Mouse (Mus musculus) stomach, embryonic 15.5 days (tissue): ENCODE results near the gene Aplnr. TPM values are rescaled to one million over a fixed set of nuclear protein-coding genes. Genes with fewer than 3 reads are reported as not detected.

Experiments
- ATAC-seq: fragments of 200-750 bp; cut with Nextera tagmentation; 2 replicates; pipeline ENCODE4 v1.8.0; 2017; ENCODE audit warnings: low read depth, moderate number of reproducible peaks, moderate TSS enrichment; ENCODE audit not compliant: insufficient read depth, low FRiP score
- H3K27ac ChIP-seq: fragments of 300-500 bp; sonication (generic); 2 replicates; pipeline ENCODE4 v1.5.1; 2015; ENCODE audit warnings: mild to moderate bottlenecking, inconsistent platforms
- H3K27me3 ChIP-seq: fragments of 300-500 bp; sonication (generic); replicated peaks from 2 replicates; pipeline ENCODE4 v1.6.1; 2015; ENCODE audit warnings: inconsistent platforms
- H3K36me3 ChIP-seq: fragments of 300-500 bp; sonication (generic); 2 replicates; pipeline ENCODE4 v1.6.1; 2015; ENCODE audit warnings: inconsistent platforms
- H3K4me1 ChIP-seq: fragments of 300-500 bp; sonication (generic); 2 replicates; pipeline ENCODE4 v1.6.1; 2015; ENCODE audit warnings: inconsistent platforms
- H3K4me2 ChIP-seq: fragments of 300-500 bp; sonication (generic); 2 replicates; pipeline ENCODE4 v1.6.1; 2015; ENCODE audit warnings: mild to moderate bottlenecking, inconsistent platforms
- H3K4me3 ChIP-seq: fragments of 300-500 bp; sonication (generic); replicated peaks from 2 replicates; pipeline ENCODE4 v1.5.1; 2015; ENCODE audit warnings: inconsistent platforms
- H3K9ac ChIP-seq: fragments of 300-500 bp; sonication (generic); 2 replicates; pipeline ENCODE4 v1.6.1; 2015; ENCODE audit warnings: inconsistent platforms
- H3K9me3 ChIP-seq: fragments of 300-500 bp; sonication (generic); 2 replicates; pipeline ENCODE4 v1.6.1; 2016; ENCODE audit warnings: inconsistent platforms
- WGBS: fragments of 180-500 bp; shearing (Covaris S2); methylation state at CpG from one replicate; pipeline ENCODE4 v1.1.7; 2015; 5-methylcytosine and 5-hydroxymethylcytosine counted together
- polyA plus RNA-seq: library from polyadenylated mRNA; unstranded; fragments of >200 nt; fragmentation: Nextera tagmentation; extraction: Ambion mirVana; gene quantifications from 2 replicates; pipeline ENCODE4 v1.2.1, GENCODE M21; 2015

Aplnr gene
- polyA plus RNA-seq, 1 experiment from 2014 or later: 65.3 TPM

- H3K9me3 ChIP-seq: no peaks in the 10 kb centered on the region
- H3K9ac ChIP-seq: no peak overlapping the region
- H3K4me1 ChIP-seq: 0 out of 2 replicates have a peak, but pooled peaks cover 11% of the 10 kb centered on the region
- no peak overlapping the region for H3K27ac ChIP-seq
- 85% methylated on average over 9 of the region's 9 CpGs for WGBS
- no peak overlapping the region for H3K4me3 ChIP-seq
- no peaks in the 10 kb centered on the region for H3K36me3 ChIP-seq
- no peak for ATAC-seq
- H3K27me3 ChIP-seq: no peaks in the 10 kb centered on the region
- H3K4me2 ChIP-seq: no peak overlapping the region
Measured at GRCm38 (mm10) chr2:85110288-85110875, 25.6 kb upstream of the Aplnr start.

DNA sequence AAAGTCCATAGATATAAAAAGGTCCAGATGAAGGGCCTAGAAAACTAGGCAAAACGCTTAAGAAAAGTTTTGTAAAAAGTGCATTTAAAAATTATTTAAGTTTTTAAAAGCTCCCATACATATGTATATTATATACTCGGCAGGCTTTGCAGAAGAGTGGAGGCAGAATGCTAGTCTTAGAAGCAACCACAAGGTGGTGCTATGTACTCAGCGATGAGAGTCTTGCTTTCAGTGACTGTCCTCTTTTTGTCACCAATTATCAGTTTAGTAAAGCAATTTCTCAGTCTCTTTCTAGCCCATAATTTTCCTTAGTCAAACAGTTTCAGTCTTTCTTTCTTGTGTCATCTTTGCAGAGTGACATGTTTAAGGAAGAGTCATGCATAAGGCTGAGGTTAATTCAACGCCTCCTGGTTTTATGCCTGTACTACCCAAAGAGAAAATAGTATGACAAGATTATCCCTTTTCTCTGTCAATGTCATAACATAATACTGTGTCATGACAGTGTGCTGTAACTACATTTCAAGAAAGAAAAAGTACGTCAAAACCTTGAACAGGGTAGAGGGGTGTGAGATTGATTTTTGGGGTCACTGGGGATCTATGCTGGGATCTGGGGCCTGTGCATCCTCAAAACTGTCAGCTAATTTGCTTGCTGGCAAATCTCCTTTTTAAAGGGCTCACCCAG is 12.7 kb upstream of the Aplnr start:
- no peaks in the 10 kb centered on the region for H3K9me3 ChIP-seq
- H3K4me1 ChIP-seq: no peaks in the 10 kb centered on the region
- no peak overlapping the region for H3K27ac ChIP-seq
- H3K9ac ChIP-seq: no peak overlapping the region
- ATAC-seq: no peak
- H3K27me3 ChIP-seq: no peaks in the 10 kb centered on the region
- H3K4me2 ChIP-seq: no peak overlapping the region
- H3K36me3 ChIP-seq: no peaks in the 10 kb centered on the region
- WGBS: 27% methylated on average over 5 of the region's 5 CpGs
- no peak overlapping the region for H3K4me3 ChIP-seq

GRCm38 (mm10) chr2:85123869-85124535 is 12.0 kb upstream of the Aplnr start:
- no peaks in the 10 kb centered on the region for H3K36me3 ChIP-seq
- no peak overlapping the region for H3K27ac ChIP-seq
- 23% methylated on average over 1 of the region's 1 CpGs for WGBS
- H3K4me3 ChIP-seq: no peak overlapping the region
- H3K9me3 ChIP-seq: no peaks in the 10 kb centered on the region
- no peak overlapping the region for H3K9ac ChIP-seq
- peak; percentile 82 for ATAC-seq
- H3K4me1 ChIP-seq: no peaks in the 10 kb centered on the region
- H3K4me2 ChIP-seq: no peak overlapping the region
- no peaks in the 10 kb centered on the region for H3K27me3 ChIP-seq

- H3K9me3 ChIP-seq: no peaks in the 10 kb centered on the region
- H3K27me3 ChIP-seq: no peaks in the 10 kb centered on the region
- H3K36me3 ChIP-seq: no peaks in the 10 kb centered on the region
- no peak overlapping the region for H3K27ac ChIP-seq
- ATAC-seq: peak; percentile 37; the same call in 1 of the 2 replicates
- H3K4me1 ChIP-seq: no peaks in the 10 kb centered on the region
- H3K4me3 ChIP-seq: no peak overlapping the region
- H3K9ac ChIP-seq: no peak overlapping the region
- no peak overlapping the region for H3K4me2 ChIP-seq
- 42% methylated on average over 6 of the region's 6 CpGs for WGBS
Measured at GRCm38 (mm10) chr2:85129496-85129971, 6.5 kb upstream of the Aplnr start.

DNA sequence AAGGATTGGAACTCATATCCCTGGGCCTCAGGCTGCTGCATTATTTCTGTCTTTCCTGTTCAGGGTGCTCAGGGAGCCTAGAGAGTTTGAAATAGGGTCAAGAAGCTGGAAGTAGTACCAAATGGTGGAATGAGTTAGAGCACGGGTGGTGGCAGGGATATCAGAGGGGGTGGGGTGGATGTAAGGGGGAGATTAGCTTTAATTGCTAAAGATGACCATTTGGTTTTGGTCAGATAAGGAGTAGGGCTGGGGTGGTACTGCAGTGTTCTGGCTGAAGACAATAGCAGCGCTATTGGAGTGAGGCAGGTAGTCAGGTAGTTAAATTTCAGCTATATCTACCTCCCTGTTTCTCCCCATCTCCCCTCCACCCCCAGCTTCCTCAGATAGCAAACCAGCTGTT is 4.8 kb upstream of the Aplnr start:
- Histone ChIP-seq H3K4me1 (no peaks in the 10 kb centered on the region), H3K4me2 (no peak overlapping the region), H3K36me3 (no peaks in the 10 kb centered on the region), H3K27ac (no peak overlapping the region), H3K27me3 (no peaks in the 10 kb centered on the region), H3K9me3 (no peaks in the 10 kb centered on the region), H3K4me3 (no peak overlapping the region), H3K9ac (no peak overlapping the region)
- 30% methylated on average over 2 of the region's 2 CpGs for WGBS
- ATAC-seq: no peak

DNA sequence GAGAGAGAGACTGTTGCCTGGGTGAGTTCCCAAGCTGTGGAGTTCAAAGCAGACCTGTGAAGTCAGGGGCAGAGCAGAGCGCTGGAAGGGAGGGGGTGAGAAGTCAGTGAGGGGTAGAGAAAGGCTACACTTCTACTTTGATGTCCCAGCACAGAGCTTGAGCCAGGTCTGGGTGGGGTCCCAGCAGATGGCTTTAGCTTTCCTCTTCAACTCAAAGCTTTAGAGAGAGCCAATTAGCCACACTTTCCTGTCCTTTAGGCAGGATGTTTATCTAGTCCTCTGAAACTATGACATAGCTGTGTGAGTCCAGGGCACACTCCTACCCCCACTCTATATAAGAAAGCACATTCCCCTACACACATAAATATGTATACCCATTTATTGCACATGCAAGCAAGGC is 4.3 kb upstream of the Aplnr start:
- no peak overlapping the region for H3K27ac ChIP-seq
- 8% methylated on average over 1 of the region's 1 CpGs for WGBS
- H3K4me3 ChIP-seq: no peak overlapping the region

GRCm38 (mm10) chr2:85132204-85132603 is 3.8 kb upstream of the Aplnr start:
- 36% methylated on average over 2 of the region's 2 CpGs for WGBS
- Histone ChIP-seq H3K9me3 (no peaks in the 10 kb centered on the region), H3K36me3 (no peaks in the 10 kb centered on the region), H3K9ac (no peak overlapping the region), H3K27me3 (no peaks in the 10 kb centered on the region), H3K27ac (no peak overlapping the region), H3K4me1 (no peaks in the 10 kb centered on the region), H3K4me3 (no peak overlapping the region), H3K4me2 (no peak overlapping the region)
- no peak for ATAC-seq

More for the DNA sequence above, 4.3 kb upstream of the Aplnr start:
- no peak overlapping the region for H3K4me2 ChIP-seq
- H3K36me3 ChIP-seq: no peaks in the 10 kb centered on the region
- no peaks in the 10 kb centered on the region for H3K4me1 ChIP-seq
- H3K9me3 ChIP-seq: no peaks in the 10 kb centered on the region
- no peaks in the 10 kb centered on the region for H3K27me3 ChIP-seq
- peak; percentile 28; the same call in 1 of the 2 replicates for ATAC-seq
- H3K9ac ChIP-seq: no peak overlapping the region

GRCm38 (mm10) chr2:85135099-85135498 is 926 bp upstream of the Aplnr start:
- H3K4me3 ChIP-seq: no peak overlapping the region
- no peak for ATAC-seq
- H3K4me2 ChIP-seq: no peak overlapping the region
- H3K27ac ChIP-seq: no peak overlapping the region
- no peaks in the 10 kb centered on the region for H3K9me3 ChIP-seq
- H3K4me1 ChIP-seq: no peaks in the 10 kb centered on the region
- H3K36me3 ChIP-seq: no peaks in the 10 kb centered on the region
- no peak overlapping the region for H3K9ac ChIP-seq
- H3K27me3 ChIP-seq: no peaks in the 10 kb centered on the region
- 28% methylated on average over 1 of the region's 1 CpGs for WGBS

GRCm38 (mm10) chr2:85136831-85137520 is 951 bp downstream of the Aplnr start:
- no peak for ATAC-seq
- 77% methylated on average over 21 of the region's 21 CpGs for WGBS

DNA sequence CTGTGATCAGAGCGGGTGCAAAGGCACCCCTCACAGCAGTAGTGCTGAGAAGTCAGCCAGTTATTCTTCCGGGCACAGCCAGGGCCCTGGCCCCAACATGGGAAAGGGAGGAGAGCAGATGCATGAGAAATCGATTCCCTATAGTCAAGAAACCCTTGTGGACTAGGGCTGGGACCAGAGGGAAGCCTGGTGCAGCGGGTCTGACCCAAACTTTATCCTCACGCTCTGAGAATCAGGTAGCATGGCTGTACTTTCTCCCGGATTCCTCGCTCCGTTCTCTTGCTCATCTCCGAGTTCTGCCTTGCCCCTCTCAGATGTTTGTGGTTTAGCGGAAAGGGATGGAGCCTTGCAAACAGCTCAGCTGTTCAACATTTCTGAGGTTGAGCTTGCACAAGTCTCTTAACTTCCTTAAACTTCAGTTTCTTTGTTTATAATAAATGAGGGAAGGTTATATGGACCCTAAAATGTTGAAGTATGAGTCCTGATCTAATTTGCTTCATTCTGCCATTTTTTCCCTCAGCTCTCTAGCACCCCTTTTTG is 1.6 kb downstream of the Aplnr start:
- no peaks in the 10 kb centered on the region for H3K27me3 ChIP-seq

More at GRCm38 (mm10) chr2:85136831-85137520, 951 bp downstream of the Aplnr start:
- Histone ChIP-seq H3K4me2 (no peak overlapping the region), H3K27ac (no peak overlapping the region), H3K27me3 (no peaks in the 10 kb centered on the region), H3K9ac (no peak overlapping the region), H3K9me3 (no peaks in the 10 kb centered on the region), H3K4me1 (no peaks in the 10 kb centered on the region), H3K4me3 (peak overlapping the region; percentile 23), H3K36me3 (no peaks in the 10 kb centered on the region)

DNA sequence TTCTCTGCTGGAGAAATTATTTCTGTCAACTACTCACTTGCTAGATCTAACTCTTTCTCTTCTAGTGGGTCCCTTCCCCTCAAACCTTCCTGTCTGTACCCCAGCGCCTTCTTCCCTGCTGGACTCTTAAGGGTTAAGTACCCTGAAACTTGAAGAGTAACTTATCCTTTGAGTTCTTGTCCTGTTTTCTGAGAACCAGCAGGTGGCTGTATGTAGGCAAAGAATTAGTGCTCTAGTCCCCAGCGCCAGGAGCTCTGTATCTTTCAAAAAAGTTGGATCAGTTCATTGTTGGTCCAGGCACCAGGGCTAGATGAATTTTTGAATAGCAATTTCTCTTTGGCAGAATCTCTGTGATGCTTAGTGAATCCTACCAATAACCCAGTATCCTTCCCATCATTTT is 2.1 kb downstream of the Aplnr start:
- Histone ChIP-seq H3K27ac (no peak overlapping the region), H3K9me3 (no peaks in the 10 kb centered on the region), H3K27me3 (no peaks in the 10 kb centered on the region), H3K4me3 (peak overlapping the region; percentile 23; the same call in 1 of the 2 replicates), H3K36me3 (no peaks in the 10 kb centered on the region), H3K4me1 (no peaks in the 10 kb centered on the region), H3K4me2 (no peak overlapping the region), H3K9ac (no peak overlapping the region)
- no peak for ATAC-seq
- WGBS: 31% methylated on average over 2 of the region's 2 CpGs

More for the DNA sequence above, 1.6 kb downstream of the Aplnr start:
- Histone ChIP-seq H3K4me1 (no peaks in the 10 kb centered on the region), H3K4me2 (no peak overlapping the region), H3K9ac (no peak overlapping the region), H3K9me3 (no peaks in the 10 kb centered on the region), H3K36me3 (no peaks in the 10 kb centered on the region), H3K27ac (no peak overlapping the region), H3K4me3 (peak overlapping the region; percentile 23)
- no peak for ATAC-seq
- 43% methylated on average over 10 of the region's 10 CpGs for WGBS
